Mouse (Mus musculus): ENCODE measurements around the gene Pick1.

DNA sequence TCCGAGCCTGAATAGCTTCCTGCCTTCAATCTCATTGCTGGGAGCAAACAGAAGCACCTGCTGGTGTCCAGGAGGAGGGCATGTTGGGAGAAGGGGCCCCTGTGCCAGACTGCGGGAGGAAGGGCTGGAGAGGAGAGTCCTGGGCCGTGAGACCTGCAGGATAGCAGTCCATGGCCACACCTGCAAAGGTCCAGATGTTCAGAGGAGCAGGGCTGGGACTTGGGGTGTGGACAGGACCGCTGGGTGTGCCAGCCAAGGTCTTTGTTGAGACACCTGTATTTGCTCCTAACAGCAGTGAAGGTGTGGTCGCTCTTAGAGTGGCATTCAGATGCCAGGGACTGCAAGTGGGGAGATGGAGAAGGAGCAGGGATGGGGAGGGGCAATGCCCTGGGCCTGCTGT is 53.5 kb downstream of the Pick1 start:
- no peak for TF ChIP-seq CTCF (IDR thresholded peaks at IDR 0.05; ENCODE audit: extremely low read depth, insufficient read depth, insufficient read length, insufficient replicate concordance)
- TF ChIP-seq POLR2A (IDR thresholded peaks at IDR 0.05; ENCODE audit: low read depth, low read length), result no peak

Measured in spleen, adult 2 months (tissue).